Mouse (Mus musculus) intestine, postnatal 0 days (tissue): Measurements from ENCODE around the gene Vmn2r100. TPM values are rescaled to one million over a fixed set of nuclear protein-coding genes. Genes with fewer than 3 reads are reported as not detected.

ENCODE experiments used
- ATAC-seq: fragments of 200-750 bp; cut with Nextera tagmentation; 2 replicates; pipeline ENCODE4 v1.8.0; 2017; ENCODE audit warnings: mild to moderate bottlenecking, moderate TSS enrichment, moderate library complexity
- H3K27ac ChIP-seq: fragments of 300-500 bp; sonication (generic); 2 replicates; pipeline ENCODE4 v1.5.1; 2014; ENCODE audit warnings: mild to moderate bottlenecking, low read depth, low read length, moderate library complexity
- H3K27me3 ChIP-seq: fragments of 300-500 bp; sonication (generic); replicated peaks from 2 replicates; pipeline ENCODE4 v1.6.1; 2014; ENCODE audit warnings: low read length, mixed read lengths; ENCODE audit not compliant: control insufficient read depth, insufficient read depth
- H3K36me3 ChIP-seq: fragments of 300-500 bp; sonication (generic); 2 replicates; pipeline ENCODE4 v1.6.1; 2014; ENCODE audit warnings: mild to moderate bottlenecking, moderate library complexity; ENCODE audit not compliant: control insufficient read depth, insufficient read depth
- H3K4me1 ChIP-seq: fragments of 300-500 bp; sonication (generic); replicated peaks from 2 replicates; pipeline ENCODE4 v1.6.1; 2014; ENCODE audit warnings: antibody characterized with exemption, low read length, mixed read lengths; ENCODE audit not compliant: control insufficient read depth, insufficient read depth
- H3K4me2 ChIP-seq: fragments of 300-500 bp; sonication (generic); replicated peaks from 2 replicates; pipeline ENCODE4 v1.6.1; 2014; ENCODE audit warnings: low read depth, mild to moderate bottlenecking, moderate library complexity
- H3K4me3 ChIP-seq: fragments of 300-500 bp; sonication (generic); 2 replicates; pipeline ENCODE4 v1.5.1; 2014; ENCODE audit warnings: low read depth, low read length
- H3K9ac ChIP-seq: fragments of 300-500 bp; sonication (generic); 2 replicates; pipeline ENCODE4 v1.6.1; 2014; ENCODE audit warnings: mild to moderate bottlenecking, low read depth, low read length
- H3K9me3 ChIP-seq: fragments of 300-500 bp; sonication (generic); 2 replicates; pipeline ENCODE4 v1.6.1; 2016; ENCODE audit warnings: mixed run types; ENCODE audit not compliant: control insufficient read depth
- CTCF ChIP-seq: sonication (generic); IDR thresholded peaks from 2 replicates; pipeline ENCODE4 v1.5.1; 2016; ENCODE audit warnings: low read depth, mild to moderate bottlenecking, control low read depth, antibody characterized with exemption, moderate library complexity
- polyA plus RNA-seq: library from polyadenylated mRNA; unstranded; fragments of >200 nt; fragmentation: Nextera tagmentation; extraction: Ambion mirVana; gene quantifications from 2 replicates; pipeline ENCODE4 v1.2.1, GENCODE M21; 2015

Vmn2r100 gene
- not detected in 2 replicates for polyA plus RNA-seq

DNA sequence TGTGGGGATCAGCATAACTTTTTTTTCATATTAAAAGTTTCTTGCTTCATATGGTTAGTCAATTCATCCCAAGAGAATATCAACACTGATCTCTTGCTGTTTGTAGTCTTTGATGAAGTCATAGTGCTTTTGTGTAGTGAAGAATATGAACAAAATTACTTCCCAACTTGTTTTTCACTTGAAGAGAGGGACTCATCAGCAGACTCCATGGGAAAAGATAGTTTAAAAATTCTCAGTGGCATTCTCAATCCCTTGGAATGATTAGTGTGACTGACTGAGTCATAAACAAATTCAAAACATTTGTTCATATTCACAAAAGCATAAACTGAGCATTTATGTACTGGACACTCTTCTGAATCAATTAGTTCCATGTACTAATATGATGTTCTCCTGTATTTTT, at the start of gene Vmn2r100:
Vmn2r100 (plus strand) TSS at position 301 of the 400 bp plus-strand sequence.
- no peaks in the 10 kb centered on the region for H3K4me1 ChIP-seq
- H3K4me3 ChIP-seq, result no peak within 1 kb of the TSS
- ATAC-seq, result no peak
- H3K9me3 ChIP-seq, result no peaks in the 10 kb centered on the region
- no peaks in the 10 kb centered on the region for H3K27me3 ChIP-seq
- no peak within 1 kb of the TSS for H3K9ac ChIP-seq
- no peaks in the 10 kb centered on the region for H3K36me3 ChIP-seq
- H3K4me2 ChIP-seq, result no peak within 1 kb of the TSS
- no peak within 1 kb of the TSS for H3K27ac ChIP-seq
- no peak for TF ChIP-seq CTCF

DNA sequence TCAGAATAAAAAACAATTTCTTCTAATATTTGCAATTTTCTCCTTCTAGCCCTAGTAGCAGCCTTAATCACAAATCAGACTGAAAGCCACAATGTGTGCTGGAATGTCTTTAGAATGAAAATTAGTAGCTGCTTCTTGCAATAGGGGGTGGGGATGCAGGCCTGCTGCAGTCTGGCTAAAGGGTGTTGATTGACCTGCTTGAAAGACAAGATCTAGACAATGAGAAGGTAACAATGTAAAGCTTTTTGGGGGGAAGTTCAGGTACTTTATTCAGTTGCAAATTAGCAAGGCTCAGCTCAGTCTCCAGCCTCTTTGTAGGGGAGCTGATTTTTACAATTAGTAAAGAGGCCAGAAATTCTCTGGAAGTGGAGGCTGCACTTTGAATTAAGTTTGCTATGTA, 21.7 kb upstream of the Vmn2r100 start:
- H3K4me2 ChIP-seq, result no peak overlapping the region
- H3K27me3 ChIP-seq, result no peaks in the 10 kb centered on the region
- no peaks in the 10 kb centered on the region for H3K36me3 ChIP-seq
- TF ChIP-seq CTCF, result no peak
- no peaks in the 10 kb centered on the region for H3K4me1 ChIP-seq
- ATAC-seq, result no peak
- no peak overlapping the region for H3K27ac ChIP-seq
- no peak overlapping the region for H3K9ac ChIP-seq
- no peak overlapping the region for H3K4me3 ChIP-seq
- H3K9me3 ChIP-seq, result 0 out of 2 replicates have a peak, but pooled peaks cover 2% of the 10 kb centered on the region

DNA sequence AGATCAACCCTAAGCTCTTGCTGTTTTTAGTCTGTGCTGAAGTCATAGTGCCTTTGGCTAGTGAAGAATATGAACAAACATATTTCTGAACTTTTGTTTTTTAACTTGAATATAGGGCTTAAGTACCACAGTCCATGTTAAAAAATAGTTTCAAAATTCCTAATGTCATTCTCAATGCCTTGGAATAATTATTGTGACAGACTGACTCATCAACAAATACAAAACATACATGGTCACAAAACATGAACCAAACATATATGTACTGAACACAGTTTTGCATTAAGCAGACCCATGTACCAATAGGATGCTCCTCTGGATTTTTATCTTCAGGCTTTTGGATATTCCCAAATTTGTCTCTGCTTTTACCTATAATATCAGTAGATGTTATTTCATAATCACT, 72.4 kb downstream of the Vmn2r100 start, which contains the start of gene Vmn2r101:
Vmn2r101 (plus strand) TSS at position 301 of the 400 bp plus-strand sequence.
- TF ChIP-seq CTCF, result no peak
- ATAC-seq, result no peak

More for the DNA sequence above, 72.4 kb downstream of the Vmn2r100 start, which contains the start of gene Vmn2r101:
- Histone ChIP-seq H3K36me3 (no peaks in the 10 kb centered on the region), H3K9ac (no peak within 1 kb of the TSS), H3K9me3 (no peaks in the 10 kb centered on the region; the same call in 1 of the 2 replicates), H3K4me1 (no peaks in the 10 kb centered on the region), H3K4me3 (no peak within 1 kb of the TSS), H3K4me2 (no peak within 1 kb of the TSS), H3K27ac (no peak within 1 kb of the TSS), H3K27me3 (no peaks in the 10 kb centered on the region)

Other genes with a start within 250 kb of the Vmn2r100 start
- not detected in 2 replicates for gene Vmn2r99, start 142.8 kb upstream of the Vmn2r100 start, polyA plus RNA-seq
- not detected in 2 replicates for gene Vmn2r101, start 72.5 kb downstream of the Vmn2r100 start, polyA plus RNA-seq
- not detected in 2 replicates for gene Vmn2r102, start 155.6 kb downstream of the Vmn2r100 start, polyA plus RNA-seq